Mouse (Mus musculus) left cerebral cortex, adult 2 months (tissue): ENCODE results near the gene Aff4. TPM values are rescaled to one million over a fixed set of nuclear protein-coding genes. Genes with fewer than 3 reads are reported as not detected.
"Not testable (repeated sequence)": the region's sequence is repeated elsewhere in the genome, so short reads cannot be mapped to it uniquely, and the experiment has no call there.

ENCODE experiments used
- DNase-seq, 2 experiments: peaks; one replicate each; pipeline ENCODE4 v3.0.0; 2021 to 2022; ENCODE audit warnings: low spot score in 2 of 2, mixed read lengths in 1 of 2; ENCODE audit errors: extremely low spot score in 1 of 2
- H3K27ac ChIP-seq: fragments of 200-600 bp; 2 replicates; pipeline ENCODE4 v1.8.1; 2022
- H3K4me3 ChIP-seq: fragments of 200-600 bp; 2 replicates; pipeline ENCODE4 v1.8.1; 2022
- CTCF ChIP-seq: fragments of 200-600 bp; IDR thresholded peaks from 2 replicates; pipeline ENCODE4 v1.8.1; 2022; ENCODE audit warnings: antibody characterized with exemption, mild to moderate bottlenecking, moderate library complexity
- intact Hi-C: fragments of 180-260 bp; cut with DNase I; formaldehyde crosslinking; loops from one replicate; pipeline ENCODE4 v1.15.1; 2025
- total RNA-seq, 2 experiments: library from RNA; stranded (reverse); gene quantifications; 2 replicates each; pipeline ENCODE4 v1.2.3; 2021

Gene Aff4
- total RNA-seq, 2 experiments from 2014 or later = 187 to 201 TPM

- TF ChIP-seq CTCF = no peak
- intact Hi-C loops = no loop called here
- DNase-seq = no peak
- no peak overlapping the region for H3K4me3 ChIP-seq
- no peak overlapping the region for H3K27ac ChIP-seq
Measured at GRCm38 (mm10) chr11:53413871-53414270, 63.2 kb downstream of the Aff4 start.

DNA sequence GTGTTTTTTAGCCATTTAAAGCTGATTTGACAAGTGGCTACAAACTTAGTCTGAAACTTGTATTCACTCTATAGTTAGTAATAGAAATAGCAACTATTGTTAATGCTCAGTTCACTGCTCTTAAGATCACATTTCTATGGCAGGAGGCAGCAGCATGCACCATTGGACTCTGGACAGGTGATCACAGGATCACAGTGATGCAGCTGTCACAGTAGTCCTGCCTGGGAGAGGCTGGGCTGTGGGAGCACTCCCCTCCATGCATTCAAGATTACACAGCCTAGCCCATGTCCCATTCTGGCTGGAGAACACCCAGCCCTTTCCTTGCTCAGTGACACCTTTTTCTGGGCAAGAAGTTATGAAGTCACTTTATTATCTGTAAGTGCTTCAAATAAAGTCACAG, 67.4 kb downstream of the Aff4 start:
- no peak overlapping the region for H3K4me3 ChIP-seq
- DNase-seq = no peak
- intact Hi-C loops = no loop called here

DNA sequence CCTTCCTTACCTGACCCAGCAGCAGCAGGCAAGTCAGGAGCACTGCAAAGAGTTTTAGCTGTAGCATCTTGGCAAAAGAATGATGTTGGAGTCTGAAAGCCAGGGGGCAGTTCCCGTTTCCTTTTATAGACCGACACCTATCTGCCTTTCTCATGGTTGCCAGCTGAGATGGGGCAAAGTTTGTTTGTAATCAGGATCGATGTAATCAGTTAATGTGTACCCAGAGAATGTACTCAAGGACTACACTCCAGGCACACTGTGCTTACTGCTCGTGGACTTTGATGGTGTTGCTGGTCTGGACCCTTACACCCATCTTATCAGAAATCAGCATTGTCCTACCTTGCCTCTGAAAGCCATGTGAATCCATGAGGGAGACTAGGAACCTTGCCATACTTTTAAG, 72.4 kb downstream of the Aff4 start, which contains the start of gene Leap2:
Gene Leap2, minus strand, starts transcription at position 135 of the 400 bp plus-strand sequence.
- TF ChIP-seq CTCF = no peak
- DNase-seq = no peak
- H3K4me3 ChIP-seq = no peak within 1 kb of the TSS
- H3K27ac ChIP-seq = no peak within 1 kb of the TSS
- intact Hi-C loops = no loop called here

More for the DNA sequence above, 67.4 kb downstream of the Aff4 start:
- no peak for TF ChIP-seq CTCF
- no peak overlapping the region for H3K27ac ChIP-seq

DNA sequence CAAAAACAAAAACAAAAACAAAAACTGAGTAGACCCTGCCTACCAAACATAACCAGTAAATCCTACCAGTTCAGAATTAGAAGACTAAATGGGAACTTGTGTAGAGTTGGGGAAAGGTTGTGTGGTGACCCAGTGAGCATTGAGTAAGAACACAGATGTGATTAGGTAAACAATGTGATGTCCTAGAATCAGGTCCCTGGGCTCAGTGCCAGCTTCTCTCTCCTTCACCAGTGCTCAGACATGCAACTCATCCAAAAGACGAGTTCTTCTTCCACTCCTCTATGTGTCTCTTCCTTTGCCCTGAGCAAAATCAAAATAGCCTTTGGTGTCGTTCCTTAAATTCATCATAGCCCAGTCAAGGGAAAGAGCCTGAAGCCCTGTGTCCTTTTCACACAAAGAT, 74.2 kb downstream of the Aff4 start:
- H3K27ac ChIP-seq = peak overlapping the region; percentile 69
- no peak for TF ChIP-seq CTCF
- DNase-seq = no peak
- no peak overlapping the region for H3K4me3 ChIP-seq
- intact Hi-C loops = no loop called here

GRCm38 (mm10) chr11:53425251-53425650, 74.6 kb downstream of the Aff4 start:
- intact Hi-C loops = no loop called here
- no peak for DNase-seq
- H3K4me3 ChIP-seq = no peak overlapping the region
- H3K27ac ChIP-seq = peak overlapping the region; percentile 69
- no peak for TF ChIP-seq CTCF

GRCm38 (mm10) chr11:53425711-53426255, 75.2 kb downstream of the Aff4 start:
- TF ChIP-seq CTCF = no peak
- Histone ChIP-seq H3K4me3 (no peak overlapping the region), H3K27ac (peak overlapping the region; percentile 69)
- no peak for DNase-seq
- intact Hi-C loops = no loop called here

- DNase-seq, H3K27ac ChIP-seq, H3K4me3 ChIP-seq, intact Hi-C loops: not testable (repeated sequence)
Measured at GRCm38 (mm10) chr11:53426914-53427313, 76.3 kb downstream of the Aff4 start.

DNA sequence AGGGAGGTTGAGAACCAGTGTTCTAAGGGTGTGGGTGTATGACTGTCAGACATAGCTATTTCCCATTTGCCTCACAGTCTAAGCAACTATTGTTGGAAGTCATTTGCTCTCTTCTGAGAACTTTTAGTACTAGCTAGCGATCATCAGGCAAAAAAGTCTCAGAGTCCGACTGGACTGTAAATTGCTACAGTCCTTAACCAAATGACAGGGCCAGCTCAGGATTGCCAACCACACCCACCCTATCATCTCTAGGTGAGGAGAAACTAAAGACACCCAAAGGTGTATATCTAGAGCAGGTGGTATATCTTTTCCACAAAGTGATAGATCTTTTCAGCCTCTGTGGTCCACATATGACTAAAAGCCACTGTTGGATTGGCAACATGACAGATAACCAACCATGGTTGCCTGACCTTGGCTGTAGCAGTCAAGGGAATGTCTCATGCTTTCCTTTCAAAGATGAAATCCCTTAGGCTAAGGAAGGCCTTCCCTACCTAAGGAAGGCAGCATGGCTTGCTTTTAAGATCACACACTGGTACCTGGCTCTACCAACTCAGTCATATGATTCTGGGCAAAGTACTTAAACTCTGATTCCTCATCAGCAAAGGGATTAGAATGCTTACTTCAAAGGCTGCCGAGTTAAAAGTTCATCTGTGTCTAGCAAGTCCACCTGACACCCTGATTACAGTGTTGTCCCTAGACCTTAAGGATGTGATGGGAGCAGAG, 77.5 kb downstream of the Aff4 start:
- intact Hi-C loops = no loop called here
- no peak for DNase-seq
- Histone ChIP-seq H3K4me3 (no peak overlapping the region), H3K27ac (no peak overlapping the region)
- TF ChIP-seq CTCF = no peak

DNA sequence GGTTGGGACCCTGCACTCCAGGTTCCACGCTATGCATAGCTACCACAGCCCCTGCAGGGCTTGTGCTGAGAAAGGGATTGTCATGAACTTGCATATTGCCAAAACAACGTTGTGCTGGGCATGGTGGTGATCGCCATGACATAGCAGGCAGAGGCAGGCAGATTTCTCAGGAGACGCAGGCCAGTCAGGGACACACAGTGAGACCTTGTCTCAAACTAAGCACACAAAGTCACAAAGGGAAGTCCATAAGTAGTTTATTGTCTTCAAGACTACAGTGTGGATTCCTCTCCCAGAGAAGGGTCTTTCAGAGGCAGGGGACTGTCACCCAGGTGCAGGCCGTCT, 78.1 kb downstream of the Aff4 start:
- no peak overlapping the region for H3K27ac ChIP-seq
- TF ChIP-seq CTCF = no peak
- DNase-seq = no peak
- H3K4me3 ChIP-seq = no peak overlapping the region
- intact Hi-C loops = no loop called here

- no peak for DNase-seq
- Histone ChIP-seq H3K27ac (no peak overlapping the region), H3K4me3 (peak overlapping the region; percentile 74)
- intact Hi-C loops = no loop called here
- no peak for TF ChIP-seq CTCF
Measured at GRCm38 (mm10) chr11:53429182-53429581, 78.5 kb downstream of the Aff4 start.

DNA sequence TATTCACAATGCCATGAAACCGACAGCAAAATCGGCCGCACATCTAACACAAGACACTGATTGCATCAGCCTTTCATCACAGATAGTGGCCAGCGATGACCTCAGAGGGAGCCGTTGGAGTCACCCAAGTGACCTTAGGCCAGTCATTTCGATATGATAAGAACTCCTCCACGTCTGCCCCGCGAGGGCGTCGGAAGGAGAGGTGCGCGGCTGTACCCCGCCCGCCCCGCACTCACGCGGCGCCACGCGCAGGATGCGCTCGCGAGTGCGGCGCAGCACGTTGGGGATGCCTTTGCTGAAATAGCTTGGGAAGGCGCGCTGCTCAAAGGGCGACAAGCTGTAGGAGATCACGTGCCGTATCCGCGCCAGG, 79.7 kb downstream of the Aff4 start:
- DNase-seq = no peak
- Histone ChIP-seq H3K27ac (peak overlapping the region; percentile 94), H3K4me3 (peak overlapping the region; percentile 74)
- intact Hi-C loops = loop anchor here (2.0 kb wide), 1 partner anchor 129 kb away; the partner anchor contains the start of gene Hspa4
- no peak for TF ChIP-seq CTCF

DNA sequence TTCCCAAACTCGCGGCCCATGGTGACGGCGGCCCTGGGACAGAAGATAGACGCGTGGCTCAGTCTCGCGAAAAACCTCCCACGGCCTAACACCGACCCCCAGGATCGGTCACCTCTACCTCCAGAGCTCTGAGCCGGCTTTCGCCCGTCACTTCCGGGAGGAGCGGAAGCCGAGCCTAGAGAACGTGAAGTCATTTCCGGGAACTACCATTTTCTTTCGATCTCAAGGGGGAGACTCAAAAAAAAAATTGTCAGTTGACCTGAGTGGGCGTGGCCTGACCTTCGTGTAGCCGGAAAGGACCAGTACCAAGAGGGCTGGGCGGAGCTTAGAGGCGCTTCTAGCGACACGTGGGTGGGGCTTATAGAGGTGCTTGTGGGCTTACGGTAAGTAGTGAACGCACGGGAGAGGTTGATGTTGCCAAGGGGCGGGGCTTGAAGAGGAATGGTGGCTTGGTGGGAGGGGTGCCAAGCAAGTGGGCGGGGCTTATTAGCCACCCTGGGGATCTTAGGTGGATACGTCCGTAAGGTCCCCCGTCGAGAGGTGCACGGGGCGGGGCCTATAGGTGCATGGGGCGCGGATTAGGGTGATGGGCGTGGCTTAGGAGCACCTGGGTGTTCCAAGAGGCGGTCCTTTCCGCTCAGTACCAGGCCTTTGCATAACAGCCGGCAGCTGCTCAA, 80.2 kb downstream of the Aff4 start, which contains the start of the genes Uqcrq and Gdf9:
Gene Uqcrq, minus strand, starts transcription at position 162 of the 677 bp plus-strand sequence.
Gene Gdf9, plus strand, starts transcription at position 354 of the 677 bp plus-strand sequence.
- intact Hi-C loops = loop anchor here (2.0 kb wide), 1 partner anchor 130 kb away; the partner anchor contains the start of gene Hspa4
- H3K27ac ChIP-seq = peak within 1 kb of the TSS; percentile 94
- DNase-seq = peak; percentile 95 to 98
- peak within 1 kb of the TSS; percentile 74 for H3K4me3 ChIP-seq
- no peak; the same call in 1 of the 2 replicates for TF ChIP-seq CTCF
